Mouse (Mus musculus): ENCODE measurements at regions not wholly inside any gene's neighbourhood (a gene's known extent, or its start where the extent isn't known, plus 50 kb on each side); places are given as distances from the start of the nearest gene placed in this dataset.

DNA sequence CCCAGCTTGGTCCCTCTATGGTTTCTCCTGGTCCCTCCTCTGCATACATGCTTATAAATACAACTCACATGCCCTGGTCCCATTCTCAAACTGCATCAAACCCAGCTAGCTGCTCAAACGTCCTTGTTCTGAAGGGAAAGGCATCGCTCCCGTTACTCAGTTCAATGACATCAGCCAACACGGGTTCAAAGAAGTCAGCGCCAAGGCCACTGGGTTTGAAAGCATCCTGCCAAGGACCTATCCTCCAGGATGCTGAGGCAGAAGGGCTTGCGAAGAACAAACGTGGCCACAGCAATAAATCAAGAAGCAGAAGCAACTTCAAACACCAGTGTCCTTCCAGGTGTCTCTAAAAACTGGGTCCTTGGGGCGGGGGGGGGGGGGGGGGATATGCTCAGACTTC is 158.2 kb downstream of the Tomm20 start:
- TF ChIP-seq POLR2A (IDR thresholded peaks at IDR 0.05; ENCODE audit: insufficient read depth, low read length) (no peak), CTCF (IDR thresholded peaks at IDR 0.05; ENCODE audit: low read depth, low read length) (no peak), EP300 (IDR thresholded peaks at IDR 0.05; ENCODE audit: insufficient read depth, low read depth, low read length) (no peak)
